Mouse (Mus musculus) C2C12 (cell line): Measurements from ENCODE around the gene Nkpd1. TPM values are rescaled to one million over a fixed set of nuclear protein-coding genes. Genes with fewer than 3 reads are reported as not detected.
A peak's percentile ranks its signal among the peaks of the same experiment; 100 is the strongest.

ENCODE experiments used
- H3K27me3 ChIP-seq: one replicate; pipeline ENCODE4 v1.6.1; 2011; ENCODE audit not compliant: control insufficient read depth, insufficient read depth, insufficient read length
- H3K36me3 ChIP-seq: one replicate; pipeline ENCODE4 v1.6.1; 2011; ENCODE audit not compliant: control insufficient read depth, insufficient read depth
- H3K4me3 ChIP-seq: one replicate; pipeline ENCODE4 v1.5.1; 2011; ENCODE audit warnings: mild to moderate bottlenecking, control low read depth; ENCODE audit not compliant: poor library complexity, insufficient read depth, severe bottlenecking
- H3K79me2 ChIP-seq: one replicate; pipeline ENCODE4 v1.6.1; 2011; ENCODE audit not compliant: control insufficient read depth, insufficient read depth
- H3K79me3 ChIP-seq: one replicate; pipeline ENCODE4 v1.6.1; 2011; ENCODE audit warnings: low read depth, control low read depth
- H3ac ChIP-seq: one replicate; pipeline ENCODE3; 2011; ENCODE audit warnings: low read depth; ENCODE audit not compliant: control insufficient read depth, insufficient read length
- CEBPB ChIP-seq: IDR thresholded peaks from one replicate; pipeline ENCODE4 v1.6.1; 2011; ENCODE audit warnings: low read depth, mild to moderate bottlenecking, control low read depth, moderate library complexity
- CTCF ChIP-seq: IDR thresholded peaks from one replicate; pipeline ENCODE4 v1.5.1; 2011; ENCODE audit not compliant: control insufficient read depth, insufficient read depth, insufficient read length
- FOSL1 ChIP-seq: IDR thresholded peaks from one replicate; pipeline ENCODE4 v1.8.0; 2011; ENCODE audit warnings: mild to moderate bottlenecking, low read length; ENCODE audit not compliant: poor library complexity, insufficient read depth, severe bottlenecking
- MAX ChIP-seq: IDR thresholded peaks from one replicate; pipeline ENCODE4 v1.6.1; 2011; ENCODE audit warnings: mild to moderate bottlenecking, control low read depth
- MYOD1 ChIP-seq: IDR thresholded peaks from one replicate; pipeline ENCODE4 v1.6.1; 2011; ENCODE audit warnings: low read depth; ENCODE audit not compliant: control insufficient read depth, insufficient read length
- MYOG ChIP-seq: IDR thresholded peaks from one replicate; pipeline ENCODE4 v1.6.1; 2011; ENCODE audit not compliant: control insufficient read depth, insufficient read length; ENCODE audit errors: extremely low read depth
- USF1 ChIP-seq: IDR thresholded peaks from one replicate; pipeline ENCODE4 v1.6.1; 2011; ENCODE audit warnings: low read depth, mild to moderate bottlenecking, control low read depth, moderate library complexity
- polyA plus RNA-seq: library from polyadenylated mRNA; unstranded; fragments of >200 nt; fragmentation: generic; extraction: Trizol; gene quantifications from one replicate; pipeline ENCODE4 v1.2.1, GENCODE M21; 2012; ENCODE audit warnings: missing spikeins

The Nkpd1 gene
- polyA plus RNA-seq, 1 experiment: 0.11 TPM

DNA sequence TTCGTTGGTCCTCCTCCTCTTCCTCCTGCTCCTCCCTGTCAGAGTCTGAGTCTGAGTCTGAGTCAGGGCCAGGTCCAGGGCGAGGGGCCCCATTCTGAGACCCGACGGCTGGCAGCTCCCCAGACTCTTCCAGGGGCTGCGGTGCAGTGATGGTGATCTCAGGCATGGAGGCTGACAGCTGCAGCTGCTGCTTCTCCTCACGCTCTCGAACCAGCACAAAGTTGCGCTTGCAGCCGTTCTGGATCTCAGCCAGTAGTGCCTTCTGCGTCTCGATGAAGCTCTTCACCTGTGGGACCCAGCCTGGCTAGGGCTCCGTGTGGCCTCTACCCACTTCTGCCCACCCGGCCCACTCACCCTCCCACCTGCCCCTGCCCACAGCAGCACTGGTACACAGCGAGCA, 14.6 kb downstream of the Nkpd1 start:
- no peaks in the 10 kb centered on the region for H3K79me3 ChIP-seq
- H3K27me3 ChIP-seq: no peaks in the 10 kb centered on the region
- TF ChIP-seq FOSL1 (no peak), MYOD1 (peak; percentile 93), MYOG (no peak), CEBPB (no peak)
- H3K79me2 ChIP-seq: no peaks in the 10 kb centered on the region
- no peak overlapping the region for H3K4me3 ChIP-seq
- H3ac ChIP-seq: no peak overlapping the region
- H3K36me3 ChIP-seq: peaks cover 3% of the 10 kb centered on the region

DNA sequence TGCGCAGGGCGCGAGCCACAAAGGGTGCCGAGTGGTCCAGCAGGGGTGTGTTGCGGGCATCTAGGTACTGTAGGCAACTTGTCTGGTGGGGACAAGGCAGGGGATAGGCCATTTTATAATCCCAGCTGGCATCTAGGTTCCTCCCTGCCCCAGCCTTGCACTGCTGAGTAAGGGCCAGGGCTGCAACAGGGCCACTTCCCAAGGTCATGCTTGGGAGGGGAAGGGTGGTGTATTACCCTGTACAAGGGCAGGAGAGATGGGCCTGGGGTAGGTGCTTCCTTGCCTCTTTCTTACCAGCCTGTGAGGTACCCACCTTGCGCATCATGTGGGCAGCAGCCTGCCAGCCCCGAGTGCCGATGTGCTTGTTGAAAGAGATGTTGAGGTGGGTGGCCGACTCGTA, 17.0 kb downstream of the Nkpd1 start:
- TF ChIP-seq USF1 (no peak), CEBPB (no peak), MYOD1 (no peak)
- Histone ChIP-seq H3K79me2 (peaks cover 19% of the 10 kb centered on the region), H3K4me3 (no peak overlapping the region), H3K36me3 (peaks cover 3% of the 10 kb centered on the region), H3K79me3 (peaks cover 12% of the 10 kb centered on the region), H3K27me3 (no peaks in the 10 kb centered on the region), H3ac (no peak overlapping the region)

DNA sequence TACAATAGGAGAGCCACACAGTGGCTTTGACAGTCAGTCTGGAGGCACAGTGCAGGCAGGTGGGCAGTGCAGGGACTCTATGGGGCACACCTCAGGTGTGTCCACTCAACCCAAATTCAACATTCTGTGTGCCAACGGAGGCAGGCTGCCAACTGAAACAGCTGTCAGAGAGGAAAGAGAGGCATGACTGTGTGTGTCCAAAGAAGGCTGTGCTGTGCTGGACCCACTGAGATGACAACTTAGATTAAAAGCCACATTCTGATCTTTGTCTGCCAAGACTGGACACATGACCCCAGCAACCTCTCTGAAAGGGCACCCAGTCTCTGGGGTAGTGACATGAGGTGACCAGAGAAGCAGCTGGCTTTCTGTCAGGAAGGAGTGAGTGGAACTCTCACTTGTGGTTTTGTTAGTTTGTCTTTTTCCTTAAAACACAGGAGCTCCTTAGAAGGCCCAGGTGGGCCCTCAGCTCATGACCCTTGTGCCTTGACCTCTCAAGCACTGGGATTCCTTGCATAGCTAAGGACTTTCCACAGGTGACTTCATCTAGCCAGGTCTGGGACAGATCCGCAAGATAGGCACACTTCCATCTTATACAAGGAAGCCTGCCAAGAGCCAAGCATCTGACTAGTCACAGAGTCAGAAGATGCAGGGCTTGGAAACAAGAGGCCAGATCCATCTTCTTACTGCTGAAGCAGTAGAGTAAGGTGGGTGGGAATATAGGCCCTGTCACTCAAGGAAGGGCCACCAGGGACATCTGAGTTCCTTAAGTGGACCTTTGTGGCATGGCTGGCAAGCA, 23.3 kb downstream of the Nkpd1 start:
- Histone ChIP-seq H3K36me3 (no peaks in the 10 kb centered on the region), H3K79me3 (peaks cover 31% of the 10 kb centered on the region), H3K79me2 (peaks cover 69% of the 10 kb centered on the region), H3ac (no peak overlapping the region), H3K27me3 (no peaks in the 10 kb centered on the region), H3K4me3 (no peak overlapping the region)
- no peak for TF ChIP-seq FOSL1

DNA sequence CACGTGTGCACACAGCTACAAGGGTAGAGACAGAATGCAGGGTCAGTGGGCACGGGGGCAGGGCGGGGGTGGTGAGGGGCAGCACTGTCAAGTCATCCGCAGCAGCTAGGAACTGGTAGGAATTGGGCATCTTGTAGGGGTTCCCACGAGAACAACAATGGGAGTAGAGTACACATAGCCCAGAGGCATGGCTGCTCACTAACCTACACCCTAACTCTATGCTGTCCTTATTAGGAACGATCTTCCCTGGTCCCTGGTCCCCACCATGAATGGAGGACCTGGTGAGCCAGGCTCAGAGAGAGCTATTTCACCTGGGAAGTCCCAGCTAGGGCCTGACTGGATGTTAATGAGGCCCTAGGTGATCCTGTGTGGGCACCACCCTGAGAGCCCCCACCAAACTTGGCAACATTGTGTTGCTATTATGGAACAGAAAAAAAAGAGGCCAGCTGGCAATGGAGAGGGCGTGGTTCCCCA, 24.1 kb downstream of the Nkpd1 start:
- H3K79me3 ChIP-seq: peaks cover 33% of the 10 kb centered on the region
- peaks cover 76% of the 10 kb centered on the region for H3K79me2 ChIP-seq
- no peak overlapping the region for H3K4me3 ChIP-seq
- no peaks in the 10 kb centered on the region for H3K27me3 ChIP-seq
- no peak overlapping the region for H3ac ChIP-seq
- TF ChIP-seq MYOD1 (no peak), CEBPB (no peak), MYOG (no peak), CTCF (no peak), MAX (no peak), USF1 (no peak), FOSL1 (no peak)
- no peaks in the 10 kb centered on the region for H3K36me3 ChIP-seq

DNA sequence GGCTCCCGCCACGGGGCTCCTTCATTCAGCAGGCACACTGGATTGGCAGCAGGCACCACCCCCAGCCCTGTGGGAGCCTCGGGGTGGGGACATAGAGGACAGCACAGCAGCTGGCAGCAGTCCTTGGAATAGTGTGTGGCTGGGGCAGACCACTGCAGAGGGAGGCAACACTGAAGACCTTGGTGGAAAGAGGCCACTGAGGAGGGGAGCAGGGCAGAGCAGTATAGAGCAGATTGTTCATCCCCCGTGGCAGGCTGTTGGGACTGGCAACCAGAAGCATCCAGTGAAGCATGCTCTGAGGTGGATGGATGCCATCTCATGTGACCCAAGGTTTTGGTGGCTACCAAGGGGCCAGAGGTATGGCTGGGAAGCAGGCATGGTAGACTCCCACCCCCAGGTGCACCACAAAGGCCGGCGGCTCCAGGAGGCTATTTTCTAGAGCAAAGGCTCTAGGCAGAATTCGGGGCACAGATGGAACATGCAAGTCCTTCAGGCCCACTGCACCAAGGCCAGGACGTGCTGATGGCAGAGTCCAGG, 24.6 kb downstream of the Nkpd1 start:
- Histone ChIP-seq H3K79me3 (peaks cover 37% of the 10 kb centered on the region), H3K36me3 (no peaks in the 10 kb centered on the region), H3K27me3 (no peaks in the 10 kb centered on the region), H3K4me3 (no peak overlapping the region), H3K79me2 (peaks cover 81% of the 10 kb centered on the region), H3ac (no peak overlapping the region)
- TF ChIP-seq MYOD1 (no peak), MYOG (no peak), USF1 (no peak), MAX (no peak), CTCF (no peak), FOSL1 (no peak), CEBPB (no peak)

DNA sequence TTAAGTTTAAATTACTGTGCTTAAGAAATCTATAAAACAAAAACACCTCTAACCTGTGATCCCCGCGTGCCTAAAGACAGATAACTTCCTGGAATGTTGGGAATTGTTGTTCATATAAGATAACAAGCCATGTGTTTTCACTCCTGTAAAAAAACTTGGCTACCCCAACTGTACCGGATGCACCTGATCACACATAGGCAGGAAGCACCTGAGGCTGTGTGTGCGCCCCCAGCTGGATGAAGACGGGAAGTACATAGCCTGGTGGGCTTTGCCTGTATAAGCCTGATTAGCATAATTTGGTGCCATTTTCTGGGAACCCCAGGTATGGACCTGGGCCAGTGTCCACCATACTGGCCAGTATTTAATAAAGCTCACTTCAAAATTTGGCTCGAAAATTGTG, 25.9 kb downstream of the Nkpd1 start:
- TF ChIP-seq FOSL1 (no peak), CEBPB (no peak), MYOG (no peak), MAX (no peak), USF1 (no peak), CTCF (no peak), MYOD1 (no peak)
- peaks cover 39% of the 10 kb centered on the region for H3K79me3 ChIP-seq
- no peaks in the 10 kb centered on the region for H3K36me3 ChIP-seq
- no peak overlapping the region for H3ac ChIP-seq
- H3K4me3 ChIP-seq: no peak overlapping the region
- H3K79me2 ChIP-seq: peaks cover 84% of the 10 kb centered on the region
- no peaks in the 10 kb centered on the region for H3K27me3 ChIP-seq
